Mouse (Mus musculus): Measurements from ENCODE around the gene Nynrin. TPM values are rescaled to one million over a fixed set of nuclear protein-coding genes. Genes with fewer than 3 reads are reported as not detected.

The Nynrin gene
- not detected for total RNA-seq (2023)

DNA sequence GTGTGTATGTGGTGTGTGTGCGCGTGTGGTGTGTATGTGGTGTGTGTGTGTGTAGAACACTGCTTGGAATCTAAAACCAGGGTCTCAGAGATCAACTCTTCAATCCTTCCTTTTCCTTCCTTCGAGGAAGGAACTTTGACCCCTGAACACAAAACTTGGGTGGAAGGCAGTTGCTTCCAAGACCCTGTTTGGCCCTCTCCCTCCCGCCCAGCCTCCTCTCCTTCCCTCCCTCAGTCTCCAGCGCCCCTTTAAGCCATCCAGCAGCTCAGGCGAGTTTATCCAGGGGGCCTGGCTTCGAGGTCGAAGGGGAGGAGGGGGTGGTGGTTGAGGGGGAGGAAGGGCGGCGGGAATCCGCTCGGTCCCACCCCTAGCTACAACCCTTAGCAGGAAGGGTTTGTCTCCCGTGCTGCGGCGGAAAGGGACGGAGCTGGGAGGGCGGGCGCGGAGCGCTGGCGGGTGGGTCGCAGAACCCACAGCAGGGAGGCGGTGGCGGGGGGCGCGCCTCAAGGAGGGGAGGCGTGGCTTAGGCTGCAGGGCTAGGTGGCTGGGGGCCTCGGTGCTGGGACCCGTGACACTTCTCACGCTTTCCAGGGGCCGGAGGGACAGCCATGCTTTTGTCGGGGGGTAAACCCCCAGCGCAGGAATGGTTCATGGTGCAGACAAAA, at the start of gene Nynrin:
Gene Nynrin (plus strand): TSS at position 390 of the 665 bp plus-strand sequence.

GRCm38 (mm10) chr14:55822991-55823762, 30.6 kb upstream of the Nynrin start, which contains the start of gene Nfatc4:
Gene Nfatc4, plus strand, starts transcription at chr14:55823144.

GRCm38 (mm10) chr14:55884166-55884565, 30.4 kb downstream of the Nynrin start, which contains the start of gene Cbln3:
Gene Cbln3, minus strand, starts transcription at chr14:55884392.

DNA sequence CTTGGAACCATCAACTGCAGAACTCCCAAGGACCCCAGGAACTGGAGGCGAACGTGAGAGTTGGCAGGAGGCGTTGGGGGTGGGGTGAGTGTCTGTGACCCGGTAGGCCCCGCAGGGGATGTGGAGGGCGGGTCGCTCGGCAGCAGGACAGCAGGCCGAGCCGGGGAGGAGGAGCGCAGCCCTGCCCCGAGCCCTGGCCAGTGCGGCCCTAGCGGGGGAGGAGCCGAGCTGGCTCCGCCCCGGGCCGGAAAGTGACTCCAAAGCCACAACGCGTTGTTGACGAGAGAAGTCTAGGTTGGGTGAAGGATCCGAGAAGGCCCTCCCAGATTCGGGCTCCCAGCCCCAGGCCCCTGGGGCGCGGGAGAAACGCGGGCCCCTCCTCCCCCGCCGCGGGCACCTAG, 30.9 kb downstream of the Nynrin start, which contains the start of gene Khnyn:
Gene Khnyn (plus strand): TSS at position 235 of the 401 bp plus-strand sequence.

GRCm38 (mm10) chr14:55899701-55900413, 46.0 kb downstream of the Nynrin start, which contains the start of gene Sdr39u1:
Gene Sdr39u1, minus strand, starts transcription at chr14:55900293.

Other genes with a start within 250 kb of the Nynrin start
- 1 to 10 TPM in 1 of 2 experiments, under 1 TPM in 1; 0.92 to 1.3 TPM for gene Rec8, start 236.0 kb upstream of the Nynrin start, total RNA-seq (2023)
- 10 to 100 TPM; 60.2 to 61.5 TPM for gene Ipo4, start 218.1 kb upstream of the Nynrin start, total RNA-seq (2023)
- 1 to 10 TPM; 1.7 to 3.5 TPM for gene Gm49378, start 216.1 kb upstream of the Nynrin start, total RNA-seq (2023)
- gene Tm9sf1, start 210.2 kb upstream of the Nynrin start, total RNA-seq (2023) = 10 to 100 TPM; 46.3 to 48.5 TPM
- 1 to 10 TPM; 2.9 to 4.8 TPM for gene Tssk4, start 203.8 kb upstream of the Nynrin start, total RNA-seq (2023)
- 10 to 100 TPM; 47.2 to 57.2 TPM for gene Mdp1, start 193.5 kb upstream of the Nynrin start, total RNA-seq (2023)
- gene Gmpr2, start 182.1 kb upstream of the Nynrin start, total RNA-seq (2023) = 10 to 100 TPM; 28.5 to 30.2 TPM
- gene Nedd8, start 181.9 kb upstream of the Nynrin start, total RNA-seq (2023) = 100 to 1,000 TPM; 171 to 189 TPM
- gene Tinf2, start 172.2 kb upstream of the Nynrin start, total RNA-seq (2023) = 100 to 1,000 TPM; 130 to 157 TPM
- gene Tgm1, start 140.1 kb upstream of the Nynrin start, total RNA-seq (2023) = 1 to 10 TPM; 1.8 to 2.0 TPM
- 10 to 100 TPM; 81.0 to 97.5 TPM for gene Rabggta, start 131.7 kb upstream of the Nynrin start, total RNA-seq (2023)
- gene Dhrs1, start 108.3 kb upstream of the Nynrin start, total RNA-seq (2023) = 10 to 100 TPM; 25.6 to 29.9 TPM
- 10 to 100 TPM; 32.3 to 39.4 TPM for gene Nop9, start 108.3 kb upstream of the Nynrin start, total RNA-seq (2023)
- not detected for gene Cideb, start 95.6 kb upstream of the Nynrin start, total RNA-seq (2023)
- under 1 TPM; 0.52 to 0.53 TPM for gene Ltb4r2, start 92.6 kb upstream of the Nynrin start, total RNA-seq (2023)
- not detected for gene Ltb4r1, start 88.0 kb upstream of the Nynrin start, total RNA-seq (2023)
- gene Adcy4, start 69.9 kb upstream of the Nynrin start, total RNA-seq (2023) = under 1 TPM in 1 of 2 experiments, not detected in 1; 0.44 TPM
- 10 to 100 TPM; 57.2 to 75.3 TPM for gene Ripk3, start 65.1 kb upstream of the Nynrin start, total RNA-seq (2023)
- not detected for gene Nfatc4, start 30.9 kb upstream of the Nynrin start, total RNA-seq (2023)
- gene Cbln3, start 30.4 kb downstream of the Nynrin start, total RNA-seq (2023) = under 1 TPM in 1 of 2 experiments, not detected in 1; 0.32 TPM
- gene Khnyn, start 30.9 kb downstream of the Nynrin start, total RNA-seq (2023) = 100 to 1,000 TPM; 111 to 115 TPM
- 10 to 100 TPM; 24.9 to 30.8 TPM for gene Sdr39u1, start 46.3 kb downstream of the Nynrin start, total RNA-seq (2023)
- gene Cma1, start 90.7 kb downstream of the Nynrin start, total RNA-seq (2023) = not detected
- not detected for gene Cma2, start 97.0 kb downstream of the Nynrin start, total RNA-seq (2023)
- gene Mcpt1, start 164.0 kb downstream of the Nynrin start, total RNA-seq (2023) = not detected
- gene Mcpt9, start 176.5 kb downstream of the Nynrin start, total RNA-seq (2023) = not detected
- gene Mcpt2, start 188.0 kb downstream of the Nynrin start, total RNA-seq (2023) = not detected
- not detected for gene Mcpt4, start 208.3 kb downstream of the Nynrin start, total RNA-seq (2023)
- gene Mcpt8, start 231.3 kb downstream of the Nynrin start, total RNA-seq (2023) = not detected
- not detected for gene Ctsg, start 248.6 kb downstream of the Nynrin start, total RNA-seq (2023)